ENCODE assay signal across 9 mouse cellular contexts in the genomic region with DNA sequence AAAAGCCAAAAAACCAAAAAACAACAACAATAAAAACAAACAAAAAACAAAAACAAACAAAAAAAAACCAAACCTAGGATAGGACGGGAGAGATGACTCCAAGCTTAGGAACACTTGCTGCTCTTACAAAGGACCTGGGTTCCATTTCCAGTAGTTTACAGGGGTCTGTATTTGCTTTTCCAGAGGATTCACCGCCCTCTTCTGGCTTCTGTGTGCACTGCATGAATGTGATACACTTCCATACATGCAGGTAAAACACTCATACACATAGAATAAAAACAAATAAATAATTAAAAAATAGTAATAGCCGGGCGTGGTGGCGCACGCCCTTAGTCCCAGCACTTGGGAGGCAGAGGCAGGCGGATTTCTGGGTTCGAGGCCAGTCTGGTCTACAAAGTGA. TPM values are rescaled to one million over a fixed set of nuclear protein-coding genes. Genes with fewer than 3 reads are reported as not detected.
DNase-seq lines count a peak whose midpoint lies in the region; ATAC-seq and TF ChIP-seq lines count a peak whose summit lies in the region.
"Had no signal": no experiment of that assay in that cellular context is flagged by ENCODE, and none has a peak within 500 bp of the region (broad histone marks: within the 10 kb centered on the region; RNA-seq: fewer than 3 reads in every experiment).

No protein-coding gene starts in this region.

- no peaks in the 10 kb centered on the region for H3K9me3 ChIP-seq in heart, embryonic 11.5 days (replicated peaks; ENCODE audit: control insufficient read depth, low read length)
- H3K9me3 ChIP-seq: hindbrain, embryonic 15.5 days had no signal

- intact Hi-C loops in heart, adult 2 months (cut with DNase I), result loop anchor here (2.0 kb wide), 2 partner anchors 44 to 90 kb away; no protein-coding TSS in a partner anchor

- TF ChIP-seq POLR2A in heart, adult 2 months (IDR thresholded peaks at IDR 0.05; ENCODE audit: insufficient read depth, low read depth, low read length), result no peak
- no peak for TF ChIP-seq POLR2A in brain, embryonic 14.5 days (IDR thresholded peaks at IDR 0.05; ENCODE audit: borderline replicate concordance, extremely low read depth, insufficient read depth, insufficient read length, poor library complexity, severe bottlenecking)

- no peaks in the 10 kb centered on the region for H3K4me1 ChIP-seq in heart, adult 2 months (ENCODE audit: control insufficient read depth, insufficient read depth, low read length)
- no peaks in the 10 kb centered on the region for H3K4me1 ChIP-seq in heart, embryonic 11.5 days (ENCODE audit: control insufficient read depth, insufficient read depth, low read length)

- WGBS in heart, adult 2 months, result 55% methylated on average over 8 of the region's 8 CpGs
- WGBS in heart, embryonic 11.5 days (ENCODE audit: insufficient replicate concordance), result 56% methylated on average over 8 of the region's 8 CpGs

- no peaks in the 10 kb centered on the region for H3K27me3 ChIP-seq in heart, adult 2 months (ENCODE audit: control insufficient read depth, insufficient read depth, low read length)
- H3K27me3 ChIP-seq in heart, embryonic 11.5 days (ENCODE audit: control insufficient read depth, insufficient read depth, low read length), result no peaks in the 10 kb centered on the region
- H3K27me3 ChIP-seq: hindbrain, embryonic 15.5 days had no signal

- H3K79me2 ChIP-seq in heart, adult 2 months (replicated peaks; ENCODE audit: control insufficient read depth, insufficient read depth, low read length), result no peaks in the 10 kb centered on the region

- no peak overlapping the region for H3K27ac ChIP-seq in heart, adult 2 months
- H3K27ac ChIP-seq in heart, embryonic 11.5 days (ENCODE audit: low read depth, low read length), result no peak overlapping the region
- H3K27ac ChIP-seq: hindbrain, embryonic 15.5 days had no signal

- TF ChIP-seq EP300 in heart, adult 2 months (IDR thresholded peaks at IDR 0.05; ENCODE audit: insufficient read depth, low read depth, low read length), result no peak

- no peak overlapping the region for H3K9ac ChIP-seq in heart, adult 2 months (ENCODE audit: low read depth, low read length)
- no peak overlapping the region for H3K9ac ChIP-seq in heart, embryonic 11.5 days (ENCODE audit: low read depth, low read length)
- H3K9ac ChIP-seq: hindbrain, embryonic 15.5 days had no signal

- no peak overlapping the region for H3K4me2 ChIP-seq in heart, embryonic 11.5 days
- H3K4me2 ChIP-seq: hindbrain, embryonic 15.5 days had no signal

- TF ChIP-seq CTCF in heart, adult 2 months (IDR thresholded peaks at IDR 0.05), result peak; percentile 82
- peak; percentile 50; the same call in 1 of the 2 replicates for TF ChIP-seq CTCF in brain, embryonic 14.5 days (IDR thresholded peaks at IDR 0.05; ENCODE audit: borderline replicate concordance, extremely low read depth, insufficient read depth, insufficient read length)

- no peak for ATAC-seq in heart, embryonic 11.5 days (replicated peaks; ENCODE audit: insufficient number of reproducible peaks, low FRiP score, low TSS enrichment)

- DNase-seq in heart, adult 2 months, result peak; percentile 41 to 65
- peak; percentile 62 for DNase-seq in right cerebral cortex, postnatal 14 days
- no peak for DNase-seq in right cerebral cortex, adult 18-20 months
- peak; percentile 74 for DNase-seq in brain, embryonic 14.5 days (ENCODE audit: low read depth)
- DNase-seq in kidney, postnatal 14 days, result peak; percentile 72
- peak; percentile 67 for DNase-seq in retina, postnatal 1 day
- no peak for DNase-seq in frontal cortex, postnatal 14 days (ENCODE audit: low spot score in 2 of 2)

- no peaks in the 10 kb centered on the region for H3K36me3 ChIP-seq in heart, adult 2 months (ENCODE audit: control insufficient read depth, insufficient read depth, low read length)
- H3K36me3 ChIP-seq in heart, embryonic 11.5 days (ENCODE audit: control insufficient read depth, insufficient read depth, low read length), result no peaks in the 10 kb centered on the region
- H3K36me3 ChIP-seq: hindbrain, embryonic 15.5 days had no signal

- no peak overlapping the region for H3K4me3 ChIP-seq in heart, adult 2 months
- no peak overlapping the region for H3K4me3 ChIP-seq in heart, embryonic 11.5 days (ENCODE audit: low read depth, low read length)
- H3K4me3 ChIP-seq: hindbrain, embryonic 15.5 days had no signal

RNA-seq across cellular contexts. Expression of a gene that starts 4.9 kb away (rescaled TPM):
- under 1 TPM in 1 of 2 experiments, not detected in 1; 0.39 TPM for total RNA-seq in heart, adult 2 months (2021)
- polyA plus RNA-seq in heart, adult 2 months (2012; rRNA removed), result 0.10 and 0.12 TPM in 2 replicates
- polyA plus RNA-seq in heart, embryonic 11.5 days (2014; fragmentation: Nextera tagmentation; extraction: Ambion mirVana), result 1.1 and 1.9 TPM in 2 replicates
- polyA plus RNA-seq in brain, embryonic 14.5 days (2012; rRNA removed), result 3.2 and 5.6 TPM in 2 replicates

RNA-seq across cellular contexts. Expression of a gene that starts 10.7 kb away (rescaled TPM):
- 10 to 100 TPM; 35.6 to 36.2 TPM for total RNA-seq in heart, adult 2 months (2021)
- polyA plus RNA-seq in heart, adult 2 months (2012; rRNA removed), result 48.5 and 59.9 TPM in 2 replicates
- 8.9 and 9.2 TPM in 2 replicates for polyA plus RNA-seq in heart, embryonic 11.5 days (2014; fragmentation: Nextera tagmentation; extraction: Ambion mirVana)
- polyA plus RNA-seq in brain, embryonic 14.5 days (2012; rRNA removed), result 65.9 and 74.2 TPM in 2 replicates

RNA-seq across cellular contexts. Expression of a gene that starts 11.2 kb away (rescaled TPM):
- total RNA-seq in heart, adult 2 months (2021), result 10 to 100 TPM; 41.9 to 46.5 TPM
- 93.4 and 109 TPM in 2 replicates for polyA plus RNA-seq in heart, adult 2 months (2012; rRNA removed)
- polyA plus RNA-seq in heart, embryonic 11.5 days (2014; fragmentation: Nextera tagmentation; extraction: Ambion mirVana), result 72.3 and 80.1 TPM in 2 replicates
- polyA plus RNA-seq in brain, embryonic 14.5 days (2012; rRNA removed), result 310 and 422 TPM in 2 replicates

RNA-seq across cellular contexts. Expression of a gene that starts 50.5 kb away (rescaled TPM):
- under 1 TPM; 0.16 to 0.55 TPM for total RNA-seq in heart, adult 2 months (2021)
- 0.23 and 0.45 TPM in 2 replicates for polyA plus RNA-seq in heart, adult 2 months (2012; rRNA removed)
- 0.40 and 0.49 TPM in 2 replicates for polyA plus RNA-seq in heart, embryonic 11.5 days (2014; fragmentation: Nextera tagmentation; extraction: Ambion mirVana)
- polyA plus RNA-seq in brain, embryonic 14.5 days (2012; rRNA removed), result 91.5 and 142 TPM in 2 replicates

Comparison
In these comparisons a context has a peak if more than half of its experiments do, and no peak if none do; other contexts are left out.
1. DNase-seq: peak in heart, adult 2 months (2 of 2), right cerebral cortex, postnatal 14 days (single experiment), brain, embryonic 14.5 days (single experiment), kidney, postnatal 14 days (single experiment) and retina, postnatal 1 day (single experiment); none in right cerebral cortex, adult 18-20 months (single experiment) and frontal cortex, postnatal 14 days (0 of 2).